Mouse (Mus musculus): ENCODE measurements around the gene Grm5. TPM values are rescaled to one million over a fixed set of nuclear protein-coding genes. Genes with fewer than 3 reads are reported as not detected.

Gene Grm5
- polyA plus RNA-seq, 1 experiment, result not detected

- no peak for TF ChIP-seq MYOG (IDR thresholded peaks at IDR 0.05; ENCODE audit: control insufficient read depth, extremely low read depth, insufficient read length)
- TF ChIP-seq USF1 (IDR thresholded peaks at IDR 0.05; ENCODE audit: low read depth), result no peak
- TF ChIP-seq MAX (IDR thresholded peaks at IDR 0.05), result no peak
- TF ChIP-seq CEBPB (IDR thresholded peaks at IDR 0.05; ENCODE audit: low read depth), result no peak
- no peak for TF ChIP-seq MYOD1 (IDR thresholded peaks at IDR 0.05; ENCODE audit: control insufficient read depth, insufficient read length, low read depth)
- TF ChIP-seq CTCF (IDR thresholded peaks at IDR 0.05; ENCODE audit: control insufficient read depth, insufficient read depth, insufficient read length), result no peak
- no peak for TF ChIP-seq FOSL1 (IDR thresholded peaks at IDR 0.05; ENCODE audit: insufficient read depth, low read length, poor library complexity, severe bottlenecking)
- Histone ChIP-seq H3K79me2 (ENCODE audit: control insufficient read depth, insufficient read depth) (no peaks in the 10 kb centered on the region), H3K4me3 (ENCODE audit: insufficient read depth, poor library complexity, severe bottlenecking) (no peak overlapping the region), H3K36me3 (ENCODE audit: control insufficient read depth, insufficient read depth) (no peaks in the 10 kb centered on the region), H3K79me3 (ENCODE audit: low read depth) (no peaks in the 10 kb centered on the region), H3ac (ENCODE audit: control insufficient read depth, insufficient read length, low read depth) (no peak overlapping the region), H3K27me3 (ENCODE audit: control insufficient read depth, insufficient read depth, insufficient read length) (no peaks in the 10 kb centered on the region)
These were observed 443.6 kb downstream of the Grm5 start for GRCm38 (mm10) chr7:88027411-88028132.

GRCm38 (mm10) chr7:88047366-88047765 lies 463.4 kb downstream of the Grm5 start:
- Histone ChIP-seq H3K4me3 (ENCODE audit: insufficient read depth, poor library complexity, severe bottlenecking) (no peak overlapping the region), H3ac (ENCODE audit: control insufficient read depth, insufficient read length, low read depth) (no peak overlapping the region), H3K79me3 (ENCODE audit: low read depth) (no peaks in the 10 kb centered on the region), H3K79me2 (ENCODE audit: control insufficient read depth, insufficient read depth) (no peaks in the 10 kb centered on the region), H3K36me3 (ENCODE audit: control insufficient read depth, insufficient read depth) (no peaks in the 10 kb centered on the region), H3K27me3 (ENCODE audit: control insufficient read depth, insufficient read depth, insufficient read length) (no peaks in the 10 kb centered on the region)
- TF ChIP-seq CEBPB (IDR thresholded peaks at IDR 0.05; ENCODE audit: low read depth), result no peak

GRCm38 (mm10) chr7:88054224-88054938 lies 470.4 kb downstream of the Grm5 start:
- Histone ChIP-seq H3K36me3 (ENCODE audit: control insufficient read depth, insufficient read depth) (no peaks in the 10 kb centered on the region), H3K27me3 (ENCODE audit: control insufficient read depth, insufficient read depth, insufficient read length) (no peaks in the 10 kb centered on the region), H3ac (ENCODE audit: control insufficient read depth, insufficient read length, low read depth) (no peak overlapping the region), H3K79me3 (ENCODE audit: low read depth) (no peaks in the 10 kb centered on the region), H3K4me3 (ENCODE audit: insufficient read depth, poor library complexity, severe bottlenecking) (no peak overlapping the region), H3K79me2 (ENCODE audit: control insufficient read depth, insufficient read depth) (no peaks in the 10 kb centered on the region)
- TF ChIP-seq CTCF (IDR thresholded peaks at IDR 0.05; ENCODE audit: control insufficient read depth, insufficient read depth, insufficient read length) (no peak), FOSL1 (IDR thresholded peaks at IDR 0.05; ENCODE audit: insufficient read depth, low read length, poor library complexity, severe bottlenecking) (no peak), MYOG (IDR thresholded peaks at IDR 0.05; ENCODE audit: control insufficient read depth, extremely low read depth, insufficient read length) (no peak), MAX (IDR thresholded peaks at IDR 0.05) (no peak), USF1 (IDR thresholded peaks at IDR 0.05; ENCODE audit: low read depth) (no peak), CEBPB (IDR thresholded peaks at IDR 0.05; ENCODE audit: low read depth) (no peak), MYOD1 (IDR thresholded peaks at IDR 0.05; ENCODE audit: control insufficient read depth, insufficient read length, low read depth) (no peak)

- no peak overlapping the region for H3K4me3 ChIP-seq (ENCODE audit: insufficient read depth, poor library complexity, severe bottlenecking)
- no peak overlapping the region for H3ac ChIP-seq (ENCODE audit: control insufficient read depth, insufficient read length, low read depth)
- no peaks in the 10 kb centered on the region for H3K27me3 ChIP-seq (ENCODE audit: control insufficient read depth, insufficient read depth, insufficient read length)
- H3K79me2 ChIP-seq (ENCODE audit: control insufficient read depth, insufficient read depth), result no peaks in the 10 kb centered on the region
- H3K36me3 ChIP-seq (ENCODE audit: control insufficient read depth, insufficient read depth), result no peaks in the 10 kb centered on the region
- no peak for TF ChIP-seq MAX (IDR thresholded peaks at IDR 0.05)
- no peak for TF ChIP-seq CEBPB (IDR thresholded peaks at IDR 0.05; ENCODE audit: low read depth)
- no peak for TF ChIP-seq CTCF (IDR thresholded peaks at IDR 0.05; ENCODE audit: control insufficient read depth, insufficient read depth, insufficient read length)
- no peak for TF ChIP-seq FOSL1 (IDR thresholded peaks at IDR 0.05; ENCODE audit: insufficient read depth, low read length, poor library complexity, severe bottlenecking)
- TF ChIP-seq USF1 (IDR thresholded peaks at IDR 0.05; ENCODE audit: low read depth), result no peak
- TF ChIP-seq MYOG (IDR thresholded peaks at IDR 0.05; ENCODE audit: control insufficient read depth, extremely low read depth, insufficient read length), result no peak
- no peak for TF ChIP-seq MYOD1 (IDR thresholded peaks at IDR 0.05; ENCODE audit: control insufficient read depth, insufficient read length, low read depth)
- no peaks in the 10 kb centered on the region for H3K79me3 ChIP-seq (ENCODE audit: low read depth)
These were observed 472.5 kb downstream of the Grm5 start for GRCm38 (mm10) chr7:88056438-88056837.

DNA sequence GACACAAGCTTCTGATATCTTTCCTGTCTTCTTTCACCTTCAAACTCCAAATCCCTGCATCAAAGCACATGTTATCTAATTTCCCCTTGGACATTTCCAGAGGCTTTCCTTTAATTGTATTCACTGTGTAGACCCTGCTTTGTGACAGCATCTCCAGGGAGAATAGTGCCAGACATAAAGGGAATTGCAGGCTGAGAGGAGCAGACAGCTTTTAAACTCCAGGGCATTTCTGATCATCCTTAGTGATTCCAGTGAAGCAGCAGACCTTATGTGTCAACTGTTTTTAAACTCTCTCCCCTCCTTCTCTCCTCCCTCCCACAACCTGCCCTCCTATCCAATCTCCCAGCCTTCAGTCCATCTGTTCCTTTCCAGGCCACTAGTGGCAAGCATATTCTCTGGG lies 507.1 kb downstream of the Grm5 start:
- Histone ChIP-seq H3K27me3 (ENCODE audit: control insufficient read depth, insufficient read depth, insufficient read length) (no peaks in the 10 kb centered on the region), H3K36me3 (ENCODE audit: control insufficient read depth, insufficient read depth) (no peaks in the 10 kb centered on the region), H3K79me2 (ENCODE audit: control insufficient read depth, insufficient read depth) (no peaks in the 10 kb centered on the region), H3K79me3 (ENCODE audit: low read depth) (no peaks in the 10 kb centered on the region), H3ac (ENCODE audit: control insufficient read depth, insufficient read length, low read depth) (no peak overlapping the region), H3K4me3 (ENCODE audit: insufficient read depth, poor library complexity, severe bottlenecking) (no peak overlapping the region)
- TF ChIP-seq MYOD1 (IDR thresholded peaks at IDR 0.05; ENCODE audit: control insufficient read depth, insufficient read length, low read depth) (no peak), CEBPB (IDR thresholded peaks at IDR 0.05; ENCODE audit: low read depth) (no peak), MYOG (IDR thresholded peaks at IDR 0.05; ENCODE audit: control insufficient read depth, extremely low read depth, insufficient read length) (no peak)

Data from C2C12 (cell line).